Mouse (Mus musculus) heart, postnatal 14 days (tissue): ENCODE results near the gene Dpp6. TPM values are rescaled to one million over a fixed set of nuclear protein-coding genes. Genes with fewer than 3 reads are reported as not detected.

ENCODE experiments used
- DNase-seq, 2 experiments: peaks; one replicate each; pipeline ENCODE4 v3.0.0; 2021 to 2022
- intact Hi-C: fragments of 180-260 bp; cut with DNase I; formaldehyde crosslinking; loops from one replicate; pipeline ENCODE4 v1.15.1; 2025
- total RNA-seq, 2 experiments: library from RNA; stranded (reverse); gene quantifications; 2 replicates each; pipeline ENCODE4 v1.2.3; 2021

Dpp6 gene
- total RNA-seq, 2 experiments from 2014 or later, result 0.14 TPM; not detected in 1

DNA sequence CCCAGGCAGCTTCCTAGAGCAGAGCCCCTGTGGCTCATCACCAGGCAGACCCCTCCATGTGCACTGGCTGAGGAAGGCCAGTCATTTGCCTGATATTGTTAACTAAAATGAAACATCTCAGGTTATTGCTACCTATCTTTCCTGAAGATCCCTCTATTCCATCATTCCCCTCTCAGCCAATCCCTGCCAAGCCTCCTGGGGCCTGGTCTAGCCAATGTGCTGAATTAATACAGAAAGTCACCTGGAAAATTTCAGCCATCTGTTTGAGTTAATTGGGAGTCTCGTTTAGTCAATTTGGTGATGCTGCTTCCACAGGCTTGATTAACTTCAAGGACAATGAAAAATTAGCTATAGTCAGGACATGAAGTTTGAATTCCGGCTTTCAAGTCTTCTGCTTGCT lies 818.9 kb downstream of the Dpp6 start:
- intact Hi-C loops, result no loop called here
- no peak for DNase-seq

DNA sequence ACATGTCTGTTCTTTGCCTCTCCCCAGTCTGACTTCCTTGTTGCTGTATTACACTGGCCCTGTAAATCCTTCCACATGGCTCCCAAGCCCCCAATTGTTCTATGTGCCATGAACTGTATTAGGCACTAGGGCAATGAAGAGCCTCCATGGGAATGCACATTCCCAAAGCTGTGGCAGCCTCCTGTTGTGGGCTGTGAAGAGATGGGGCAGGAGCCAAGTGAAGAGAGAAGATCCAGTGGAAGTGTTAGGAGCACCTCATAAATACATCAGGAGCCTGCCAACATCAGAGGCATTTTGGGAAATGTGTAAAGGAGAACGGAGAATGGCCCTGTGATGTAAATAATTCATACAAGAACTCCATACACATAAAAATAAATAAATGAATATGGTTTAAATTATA lies 824.9 kb downstream of the Dpp6 start:
- no peak for DNase-seq
- intact Hi-C loops, result no loop called here

DNA sequence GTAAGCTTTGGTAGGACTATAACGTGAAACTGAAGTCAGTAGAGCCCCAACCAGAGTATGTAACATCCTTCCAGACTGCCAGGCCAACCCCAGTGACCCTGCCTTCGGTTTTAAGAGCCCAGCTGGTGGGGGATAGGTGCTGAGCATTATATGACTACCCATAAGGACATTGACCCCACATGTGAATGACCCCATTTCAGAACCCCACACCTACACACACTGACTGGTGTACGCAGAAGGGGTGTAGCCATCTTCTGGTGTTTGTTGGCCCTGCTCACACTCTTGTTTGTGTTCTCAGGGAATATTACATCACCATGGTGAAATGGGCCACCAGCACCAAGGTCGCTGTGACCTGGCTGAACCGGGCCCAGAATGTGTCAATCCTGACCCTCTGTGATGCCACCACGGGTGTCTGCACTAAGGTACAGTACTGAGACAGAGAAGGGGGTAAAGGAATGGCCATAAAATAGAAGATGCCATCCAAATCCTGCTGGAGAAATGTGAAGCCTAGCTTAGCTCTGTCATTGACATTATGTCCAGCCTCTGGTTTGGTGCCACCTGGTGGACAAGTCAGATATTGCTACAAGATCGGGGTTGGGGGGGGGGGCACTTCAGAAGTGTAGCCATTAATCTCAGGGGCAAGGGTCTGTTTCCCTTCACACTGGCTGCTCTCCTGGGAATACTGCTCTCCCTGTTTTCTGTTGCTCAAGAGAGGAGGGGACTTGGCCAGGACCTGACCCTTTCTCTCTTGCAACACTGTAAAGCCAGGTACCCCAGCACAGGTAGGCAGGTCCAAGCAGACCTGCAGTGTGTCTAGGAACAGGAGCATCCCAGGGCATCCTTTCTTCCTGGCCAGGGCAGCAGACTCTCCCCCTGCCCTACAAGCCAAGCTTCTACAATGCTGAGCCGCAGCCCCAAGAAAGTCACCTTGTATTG lies 835.1 kb downstream of the Dpp6 start:
- DNase-seq, result peak; percentile 27 to 61
- intact Hi-C loops, result no loop called here

DNA sequence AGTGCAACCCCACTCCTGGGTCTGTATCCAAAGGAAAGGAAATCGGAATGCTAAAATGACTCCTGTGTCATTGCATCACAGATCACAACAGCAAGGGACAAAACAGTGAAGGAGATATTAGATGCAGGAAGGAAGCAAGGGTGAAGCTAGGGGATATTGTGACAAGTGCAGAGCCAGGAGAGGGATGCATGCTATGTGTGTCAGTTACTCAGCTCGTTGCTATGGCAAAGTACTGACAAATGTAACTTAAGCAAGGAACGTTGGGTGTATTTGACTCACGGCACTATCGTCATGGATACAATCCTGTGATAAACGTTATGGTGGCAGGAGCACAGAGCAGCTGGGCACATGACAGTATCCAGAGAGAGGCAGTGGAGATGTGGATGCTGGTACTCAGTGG lies 839.1 kb downstream of the Dpp6 start:
- intact Hi-C loops, result no loop called here

DNA sequence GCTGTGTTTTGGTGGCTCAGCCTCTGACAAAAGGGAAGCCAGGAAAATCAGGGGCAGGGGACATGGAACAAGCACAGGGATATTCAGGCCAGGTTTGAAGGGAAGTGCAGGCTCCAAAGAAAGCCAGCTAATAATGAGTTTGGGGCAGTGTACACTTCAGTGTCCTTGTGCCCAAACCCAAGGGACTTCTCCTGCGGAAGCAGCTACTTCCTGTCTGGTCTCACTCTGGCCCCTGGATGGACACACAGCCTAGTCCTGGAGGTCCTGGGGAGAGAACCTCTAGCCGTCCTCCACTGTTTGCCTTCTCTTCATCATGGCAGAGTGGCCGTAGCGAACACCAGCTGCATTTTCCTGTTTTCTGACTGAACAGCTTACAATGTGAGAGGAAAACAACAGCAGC lies 840.7 kb downstream of the Dpp6 start:
- intact Hi-C loops, result loop anchor here (1.0 kb wide), 1 partner anchor 61 kb away; no protein-coding TSS in a partner anchor
- peak in 1 of 2 experiments; percentile 10 for DNase-seq

More for the DNA sequence above, 839.1 kb downstream of the Dpp6 start:
- DNase-seq, result no peak

DNA sequence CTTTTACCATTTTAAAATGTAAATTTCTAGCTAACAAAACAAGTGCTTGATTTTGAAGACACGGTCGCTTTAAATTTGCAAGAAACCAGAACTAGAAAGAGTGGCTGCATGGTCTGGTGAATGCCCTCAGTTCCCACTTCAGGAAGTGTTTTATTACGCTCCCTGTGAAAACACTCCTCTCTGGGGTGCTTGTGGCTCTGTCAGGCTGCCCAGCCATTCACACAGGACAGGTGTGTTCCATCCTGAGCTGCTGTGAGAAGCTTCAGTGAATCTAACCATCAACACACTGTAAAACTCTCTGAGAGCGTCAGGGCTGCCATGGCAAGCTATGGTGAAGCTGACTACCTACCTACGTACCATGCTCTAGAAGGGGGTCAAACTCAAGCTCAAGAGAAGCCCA lies 841.2 kb downstream of the Dpp6 start:
- DNase-seq, result no peak
- intact Hi-C loops, result no loop called here

DNA sequence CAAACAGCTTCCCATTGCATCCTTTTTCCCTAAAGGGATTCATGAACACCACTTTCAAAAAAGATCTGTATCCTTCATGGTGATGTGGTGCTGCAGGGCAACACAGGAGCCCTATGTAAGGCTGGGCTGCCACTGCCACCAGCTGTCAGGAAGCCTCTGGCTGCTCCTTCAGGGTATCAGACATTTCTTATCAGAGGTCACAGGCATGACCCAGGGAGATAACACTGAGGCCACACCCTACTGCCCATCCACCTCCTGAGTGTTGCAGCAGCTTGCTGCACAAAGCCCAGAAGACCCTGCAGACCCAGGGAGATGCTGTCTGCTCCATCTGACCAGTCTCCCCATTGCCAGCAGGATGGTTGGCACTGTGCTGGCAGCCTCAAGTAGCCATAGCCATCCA lies 841.6 kb downstream of the Dpp6 start:
- intact Hi-C loops, result no loop called here
- DNase-seq, result no peak

DNA sequence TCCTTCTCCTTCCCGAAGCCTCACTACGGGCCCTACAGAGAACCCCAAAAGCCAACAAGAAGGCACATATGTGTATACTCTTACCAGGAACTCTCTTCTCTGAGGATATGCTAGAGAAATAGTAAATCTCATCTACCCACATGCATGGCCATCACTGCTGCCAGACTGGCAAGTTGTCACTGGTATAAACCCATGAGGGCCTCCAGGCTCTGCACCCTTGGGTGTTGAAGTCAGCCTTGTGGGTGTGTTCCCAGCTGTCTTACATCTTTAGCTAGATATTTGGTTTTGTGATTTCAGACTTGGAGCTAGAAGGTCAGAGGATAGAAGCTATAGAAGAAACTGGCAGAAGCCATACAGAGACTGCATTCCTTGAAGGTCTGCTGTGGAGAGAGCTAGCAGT lies 842.0 kb downstream of the Dpp6 start:
- no peak for DNase-seq
- intact Hi-C loops, result no loop called here

DNA sequence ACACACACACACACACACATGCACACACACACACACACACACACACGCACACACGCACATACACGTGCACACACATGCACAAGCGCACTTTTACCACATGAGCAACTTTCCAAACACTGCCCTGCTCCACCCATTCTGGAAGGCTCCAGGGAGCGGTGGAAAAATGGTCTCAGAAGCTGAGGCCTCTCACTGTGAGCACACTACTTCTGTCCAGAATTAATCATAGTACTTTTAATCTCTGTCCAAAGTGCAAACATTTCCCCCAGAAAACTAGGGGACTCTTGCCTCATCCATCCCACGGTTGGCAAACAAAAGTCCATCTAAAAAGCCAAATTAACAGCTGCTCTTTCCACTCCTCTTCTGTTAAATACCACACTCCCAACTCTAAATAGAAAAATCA lies 842.8 kb downstream of the Dpp6 start:
- peak in 1 of 2 experiments; percentile 25 for DNase-seq

DNA sequence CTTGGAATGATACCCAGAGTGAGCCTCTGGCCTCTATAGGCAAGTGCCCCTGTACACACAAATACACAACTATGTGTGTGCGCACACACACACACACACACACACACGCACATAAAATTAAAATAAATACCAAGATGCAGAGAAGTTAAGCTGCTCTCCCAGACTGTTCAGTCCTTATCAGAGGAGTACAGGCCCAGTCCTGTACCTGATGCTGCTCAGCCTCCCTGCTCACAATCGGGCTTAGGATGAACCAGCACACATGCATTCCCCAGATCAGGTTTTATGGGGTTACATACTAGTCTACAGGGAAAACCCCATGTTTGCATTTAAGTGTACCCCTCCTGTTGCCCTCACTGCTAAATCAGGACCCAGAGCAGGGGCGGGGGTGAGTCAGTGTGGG lies 847.1 kb downstream of the Dpp6 start:
- intact Hi-C loops, result no loop called here
- no peak for DNase-seq

More for the DNA sequence above, 842.8 kb downstream of the Dpp6 start:
- intact Hi-C loops, result no loop called here

DNA sequence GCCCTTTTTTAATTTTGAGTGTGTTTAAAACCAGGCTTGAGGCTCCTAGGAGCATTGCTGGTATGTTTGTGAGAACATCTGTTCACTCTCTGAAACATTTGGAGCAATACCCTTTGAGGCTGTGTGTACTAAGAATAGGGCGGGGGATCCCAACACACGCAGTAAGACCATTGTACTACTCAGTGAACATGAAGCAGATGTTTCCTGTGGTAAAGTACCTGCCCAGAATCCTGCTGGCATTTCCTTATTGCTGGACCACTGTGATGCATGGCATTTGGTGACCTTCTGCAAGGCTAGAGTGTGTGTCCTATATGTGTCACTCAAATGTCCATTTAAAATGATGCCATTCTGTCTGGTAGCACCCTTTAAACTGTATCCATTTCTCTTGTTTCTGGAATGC lies 854.5 kb downstream of the Dpp6 start:
- intact Hi-C loops, result no loop called here
- DNase-seq, result no peak

DNA sequence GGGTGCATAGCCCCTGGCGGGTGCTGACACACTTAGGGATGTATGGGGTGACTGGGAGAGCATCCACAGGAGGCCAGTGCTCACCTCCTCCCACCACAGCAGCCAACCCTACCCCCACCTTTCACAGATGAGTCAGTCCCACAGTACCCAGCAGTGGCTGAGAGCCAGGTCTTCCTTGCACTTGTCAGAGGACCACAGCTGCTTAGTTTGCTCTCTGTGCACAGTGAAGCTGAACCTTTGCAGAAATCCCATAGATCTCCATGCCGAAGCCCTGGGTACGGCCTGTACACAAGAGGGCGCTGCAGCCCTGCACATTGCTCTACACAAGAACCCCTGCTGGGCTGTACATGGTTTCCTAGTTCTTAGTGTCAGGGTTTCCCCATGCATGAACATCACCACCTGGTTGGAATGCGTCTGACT lies 860.3 kb downstream of the Dpp6 start:
- intact Hi-C loops, result loop anchor here (5.0 kb wide), 1 partner anchor 415 kb away; no protein-coding TSS in a partner anchor
- peak; percentile 24 for DNase-seq

DNA sequence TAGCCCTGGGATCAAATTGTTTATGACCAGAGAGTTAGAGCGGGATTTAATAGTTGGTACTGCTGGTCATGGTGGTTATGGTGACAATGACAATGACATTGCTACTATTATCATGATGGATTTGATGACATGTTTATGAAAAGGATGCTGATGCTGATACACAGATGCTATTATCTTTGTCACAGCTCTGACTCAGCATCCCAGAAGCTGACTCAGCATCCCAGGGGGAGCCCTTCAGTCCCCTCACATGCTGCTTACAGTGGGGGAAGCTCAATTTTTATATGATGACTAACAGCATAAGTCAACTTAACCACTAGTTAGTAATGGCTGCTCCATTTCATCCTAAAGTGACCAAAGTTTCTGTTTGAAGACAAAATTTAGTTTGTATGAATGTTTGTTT lies 862.1 kb downstream of the Dpp6 start:
- intact Hi-C loops, result loop anchor here (5.0 kb wide), 1 partner anchor 413 kb away; no protein-coding TSS in a partner anchor
- DNase-seq, result no peak

DNA sequence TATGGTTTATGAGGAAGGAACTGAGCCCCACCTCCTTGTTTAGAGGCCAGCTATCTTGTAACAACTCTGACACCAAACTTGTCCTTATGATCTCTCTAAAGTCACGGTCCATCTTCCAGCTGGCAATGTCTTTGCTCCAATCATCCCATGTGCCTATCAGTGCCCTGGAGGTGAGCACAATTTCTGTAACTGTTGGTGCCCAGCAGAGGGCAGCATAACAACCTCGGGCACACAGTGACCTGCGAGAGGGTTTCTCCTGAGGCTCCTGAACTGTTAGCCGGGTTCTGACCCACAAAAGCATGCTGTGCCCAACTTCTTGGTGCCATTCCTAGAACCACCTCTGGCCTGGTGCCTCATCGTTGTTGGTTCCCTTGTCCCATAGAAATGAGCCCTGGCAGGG lies 863.5 kb downstream of the Dpp6 start:
- intact Hi-C loops, result no loop called here
- DNase-seq, result peak; percentile 38 to 47

DNA sequence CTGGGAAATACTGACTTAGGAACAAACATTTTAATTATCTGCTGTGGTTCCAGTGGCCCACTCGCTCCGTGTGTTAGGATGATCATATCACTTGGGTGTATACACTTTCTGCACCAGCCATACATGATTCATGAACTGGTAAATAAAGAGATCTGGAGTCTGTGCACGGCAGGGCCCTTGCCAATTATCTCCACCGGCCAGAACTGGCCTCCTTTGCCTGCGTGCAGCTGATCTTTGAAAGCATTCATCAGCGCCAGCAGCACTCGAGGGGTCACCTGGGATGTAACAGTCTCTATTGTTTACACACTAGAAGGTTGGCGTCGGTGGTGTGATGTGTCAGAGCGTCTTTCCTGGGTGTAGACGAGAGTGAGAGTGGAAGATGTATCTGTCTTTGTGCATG lies 868.2 kb downstream of the Dpp6 start:
- intact Hi-C loops, result no loop called here
- DNase-seq, result no peak

DNA sequence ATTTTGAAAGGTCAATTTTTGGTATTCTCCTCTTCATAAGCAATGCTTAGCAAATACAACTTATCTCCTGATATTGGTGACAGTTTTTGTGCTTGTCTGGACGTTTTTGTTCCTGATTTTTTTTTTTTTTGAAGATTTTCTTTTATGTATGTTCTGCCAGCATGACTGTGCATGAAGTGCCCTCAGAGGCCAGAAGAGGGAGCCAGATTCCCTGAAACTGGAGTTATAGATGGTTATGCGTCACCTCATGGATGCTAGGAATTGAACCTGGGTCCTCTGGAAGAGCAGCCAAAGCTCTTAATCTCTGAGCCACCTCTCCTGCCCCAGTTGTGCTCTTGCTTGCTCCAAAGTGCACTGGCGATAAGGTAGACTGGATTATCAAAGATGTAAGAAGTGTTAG lies 868.9 kb downstream of the Dpp6 start:
- no peak for DNase-seq
- intact Hi-C loops, result no loop called here

DNA sequence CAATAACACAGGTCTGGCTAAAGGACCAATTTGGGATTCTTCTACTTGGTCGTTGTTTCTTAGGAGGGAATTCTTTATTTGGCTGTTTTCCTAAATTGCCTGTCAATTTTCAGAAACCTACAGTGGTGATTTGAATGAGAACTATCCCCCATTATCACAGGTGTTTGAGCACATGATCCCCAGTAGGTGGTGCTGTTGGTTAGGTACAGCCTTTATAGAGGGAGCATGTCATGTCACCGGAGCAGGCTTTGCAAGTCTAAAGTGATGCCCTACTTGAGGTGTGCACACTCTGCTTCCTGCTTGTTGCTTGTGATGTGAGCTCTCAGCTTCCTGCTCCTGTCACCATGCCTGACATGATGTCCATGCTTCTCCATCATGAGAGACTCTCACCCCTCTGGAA lies 870.3 kb downstream of the Dpp6 start:
- intact Hi-C loops, result no loop called here
- DNase-seq, result no peak

DNA sequence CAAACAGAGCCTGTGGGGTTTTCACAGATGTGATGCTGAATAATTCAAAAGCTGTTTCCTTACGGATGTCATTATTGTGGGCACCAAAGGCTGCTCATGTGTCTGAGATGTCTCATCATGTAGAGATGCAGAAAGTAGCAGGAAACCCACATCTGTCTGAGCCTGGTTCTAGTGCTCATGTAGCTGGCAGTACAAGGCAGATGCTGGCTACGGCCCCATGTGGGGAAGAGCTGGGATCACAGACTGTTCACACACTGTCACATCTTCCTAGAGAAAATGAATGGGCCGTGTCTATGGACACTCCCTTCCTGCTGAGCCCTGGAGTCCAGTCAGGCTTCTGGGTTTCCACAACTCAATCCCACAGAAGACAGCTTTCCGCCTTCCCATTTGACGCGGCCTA lies 885.5 kb downstream of the Dpp6 start:
- DNase-seq, result no peak
- intact Hi-C loops, result no loop called here

DNA sequence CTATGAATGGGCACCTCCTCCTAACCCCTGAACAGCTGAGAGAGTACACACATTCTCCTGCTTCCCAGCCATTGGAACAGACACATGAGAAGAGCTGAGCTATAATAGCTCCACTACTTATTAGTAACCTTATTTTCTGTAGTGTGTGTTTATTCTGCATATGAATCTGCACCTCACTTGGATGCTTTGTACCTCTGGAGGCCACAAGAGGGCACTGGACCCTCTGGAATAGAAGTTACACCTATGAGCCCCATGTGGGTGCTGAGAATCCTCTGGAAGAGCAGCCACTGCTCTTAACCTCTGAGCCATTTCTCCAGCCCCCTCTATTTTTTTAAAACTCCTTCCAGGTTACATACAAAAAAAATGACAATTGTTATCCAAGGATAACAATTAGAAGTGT lies 888.0 kb downstream of the Dpp6 start:
- no peak for DNase-seq
- intact Hi-C loops, result no loop called here

DNA sequence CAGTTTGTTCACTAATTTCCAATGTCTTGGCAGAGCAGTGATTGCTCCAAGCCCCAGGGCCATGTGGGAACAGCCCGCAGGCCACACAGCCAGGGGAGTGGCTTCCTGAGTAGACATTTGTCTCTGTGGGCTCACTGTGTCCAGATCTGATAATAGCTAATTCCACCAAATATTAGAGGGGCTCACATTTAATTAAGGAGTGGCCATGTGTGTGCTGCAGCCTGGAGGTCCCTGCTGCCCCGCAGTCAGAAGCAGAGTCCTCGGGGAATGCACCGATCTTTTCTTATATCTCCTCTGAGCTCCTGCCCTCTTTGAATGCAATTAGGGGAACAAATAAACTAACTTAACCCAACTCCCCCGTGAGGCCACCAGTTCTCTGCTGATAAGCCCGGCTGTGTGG lies 889.5 kb downstream of the Dpp6 start:
- no peak for DNase-seq
- intact Hi-C loops, result no loop called here

DNA sequence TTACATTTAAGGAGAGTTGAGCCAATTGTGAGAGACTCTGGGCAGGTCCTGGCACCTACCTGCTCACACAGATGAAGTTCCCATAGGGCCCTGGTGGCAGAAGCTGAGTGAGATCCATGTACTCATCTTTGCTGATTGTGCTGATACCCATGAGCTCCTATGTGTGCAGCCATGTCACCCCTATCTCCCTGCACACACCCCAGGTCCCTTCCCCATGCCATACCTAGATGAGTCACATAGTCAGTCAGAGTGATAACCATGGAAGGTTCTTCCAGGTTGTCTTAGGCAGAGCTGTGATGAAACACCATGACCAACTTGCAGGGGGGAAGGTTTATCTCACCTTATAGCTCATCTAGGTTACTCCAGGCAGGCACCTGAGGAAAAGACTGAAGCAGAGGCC lies 890.3 kb downstream of the Dpp6 start:
- intact Hi-C loops, result no loop called here
- no peak for DNase-seq

DNA sequence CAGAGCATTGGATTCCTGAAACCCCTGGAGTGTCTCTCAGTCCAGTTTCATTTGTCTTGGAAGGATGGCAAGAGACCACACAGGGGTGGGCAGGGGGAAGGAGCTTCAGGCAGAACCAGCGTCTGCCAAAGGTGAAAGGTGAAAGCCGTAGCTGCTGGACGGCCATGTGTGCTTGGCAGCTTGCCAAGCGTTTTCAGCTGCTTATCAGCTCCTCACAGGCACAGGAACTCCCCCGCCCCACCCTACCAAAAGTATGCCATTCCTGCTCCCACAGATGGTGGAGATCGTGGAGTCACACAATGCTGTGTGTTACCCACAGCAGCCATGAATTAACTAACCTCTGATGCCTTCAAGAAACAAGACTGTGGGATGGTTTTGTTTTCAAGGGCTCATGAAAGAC lies 891.2 kb downstream of the Dpp6 start:
- peak; percentile 38 to 44 for DNase-seq
- intact Hi-C loops, result no loop called here
